Mouse (Mus musculus): Measurements from ENCODE around the gene Srbd1. TPM values are rescaled to one million over a fixed set of nuclear protein-coding genes. Genes with fewer than 3 reads are reported as not detected.

Gene Srbd1
- polyA plus RNA-seq, 1 experiment = 6.1 TPM

- no peaks in the 10 kb centered on the region for H3K79me2 ChIP-seq (ENCODE audit: control insufficient read depth, insufficient read depth)
- TF ChIP-seq SRF (IDR thresholded peaks at IDR 0.05; ENCODE audit: control insufficient read depth, insufficient read length, low read depth) (no peak), POLR2A (IDR thresholded peaks at IDR 0.05; ENCODE audit: insufficient read length, low read depth) (no peak), REST (IDR thresholded peaks at IDR 0.05; ENCODE audit: insufficient read depth, insufficient read length) (no peak), USF1 (IDR thresholded peaks at IDR 0.05; ENCODE audit: low read depth) (no peak), TCF3 (IDR thresholded peaks at IDR 0.05; ENCODE audit: insufficient read length, low read depth) (no peak), MAX (IDR thresholded peaks at IDR 0.05; ENCODE audit: low read depth) (no peak), TCF12 (IDR thresholded peaks at IDR 0.05; ENCODE audit: insufficient read depth, poor library complexity, severe bottlenecking) (no peak), MYOG (IDR thresholded peaks at IDR 0.05; ENCODE audit: control insufficient read depth in 1 of 3, insufficient read depth in 1 of 3, insufficient read length in 2 of 3, low read depth in 2 of 3) (no peak), E2F4 (IDR thresholded peaks at IDR 0.05; ENCODE audit: insufficient read depth) (no peak), POLR2AphosphoS2 (IDR thresholded peaks at IDR 0.05; ENCODE audit: insufficient read length, low read depth) (no peak), CEBPB (IDR thresholded peaks at IDR 0.05; ENCODE audit: insufficient read depth, poor library complexity, severe bottlenecking) (no peak), MYOD1 (IDR thresholded peaks at IDR 0.05; ENCODE audit: control insufficient read depth in 1 of 3, insufficient read length in 2 of 3, low read depth in 2 of 3) (no peak)
- no peaks in the 10 kb centered on the region for H3K36me3 ChIP-seq (ENCODE audit: control insufficient read depth, insufficient read depth)
- H3ac ChIP-seq (ENCODE audit: control insufficient read depth, insufficient read length) = peak overlapping the region; percentile 87
- H3K27me3 ChIP-seq (ENCODE audit: control insufficient read depth, insufficient read depth, insufficient read length) = no peaks in the 10 kb centered on the region
- H3K4me2 ChIP-seq (ENCODE audit: low read depth) = peak overlapping the region; percentile 74
- peak overlapping the region; percentile 96 for H3K4me3 ChIP-seq
These were observed 21.1 kb upstream of the Srbd1 start for GRCm38 (mm10) chr17:86166051-86166566.

GRCm38 (mm10) chr17:86164416-86164815 lies 19.4 kb upstream of the Srbd1 start:
- Histone ChIP-seq H3K36me3 (ENCODE audit: control insufficient read depth, insufficient read depth) (no peaks in the 10 kb centered on the region), H3K4me2 (ENCODE audit: low read depth) (no peak overlapping the region), H3K4me3 (no peak overlapping the region), H3K79me2 (ENCODE audit: control insufficient read depth, insufficient read depth) (no peaks in the 10 kb centered on the region), H3K27me3 (ENCODE audit: control insufficient read depth, insufficient read depth, insufficient read length) (no peaks in the 10 kb centered on the region), H3ac (ENCODE audit: control insufficient read depth, insufficient read length) (no peak overlapping the region)
- TF ChIP-seq REST (IDR thresholded peaks at IDR 0.05; ENCODE audit: insufficient read depth, insufficient read length) (no peak), POLR2AphosphoS2 (IDR thresholded peaks at IDR 0.05; ENCODE audit: insufficient read length, low read depth) (peak; percentile 40), MAX (IDR thresholded peaks at IDR 0.05; ENCODE audit: low read depth) (no peak)

GRCm38 (mm10) chr17:86162672-86163071 lies 17.7 kb upstream of the Srbd1 start:
- Histone ChIP-seq H3ac (ENCODE audit: control insufficient read depth, insufficient read length) (no peak overlapping the region), H3K27me3 (ENCODE audit: control insufficient read depth, insufficient read depth, insufficient read length) (no peaks in the 10 kb centered on the region), H3K4me3 (no peak overlapping the region), H3K4me2 (ENCODE audit: low read depth) (no peak overlapping the region), H3K79me2 (ENCODE audit: control insufficient read depth, insufficient read depth) (no peaks in the 10 kb centered on the region), H3K36me3 (ENCODE audit: control insufficient read depth, insufficient read depth) (no peaks in the 10 kb centered on the region)
- TF ChIP-seq USF1 (IDR thresholded peaks at IDR 0.05; ENCODE audit: low read depth) (no peak), E2F4 (IDR thresholded peaks at IDR 0.05; ENCODE audit: insufficient read depth) (no peak), TCF3 (IDR thresholded peaks at IDR 0.05; ENCODE audit: insufficient read length, low read depth) (no peak), TCF12 (IDR thresholded peaks at IDR 0.05; ENCODE audit: insufficient read depth, poor library complexity, severe bottlenecking) (no peak), MYOG (IDR thresholded peaks at IDR 0.05; ENCODE audit: control insufficient read depth in 1 of 3, insufficient read depth in 1 of 3, insufficient read length in 2 of 3, low read depth in 2 of 3) (no peak), POLR2A (IDR thresholded peaks at IDR 0.05; ENCODE audit: insufficient read length, low read depth) (no peak), MYOD1 (IDR thresholded peaks at IDR 0.05; ENCODE audit: control insufficient read depth in 1 of 3, insufficient read length in 2 of 3, low read depth in 2 of 3) (no peak), MAX (IDR thresholded peaks at IDR 0.05; ENCODE audit: low read depth) (no peak)

GRCm38 (mm10) chr17:86156999-86157398 lies 12.0 kb upstream of the Srbd1 start:
- Histone ChIP-seq H3ac (ENCODE audit: control insufficient read depth, insufficient read length) (no peak overlapping the region), H3K27me3 (ENCODE audit: control insufficient read depth, insufficient read depth, insufficient read length) (peaks cover 4% of the 10 kb centered on the region), H3K36me3 (ENCODE audit: control insufficient read depth, insufficient read depth) (no peaks in the 10 kb centered on the region), H3K79me2 (ENCODE audit: control insufficient read depth, insufficient read depth) (no peaks in the 10 kb centered on the region), H3K4me2 (ENCODE audit: low read depth) (no peak overlapping the region), H3K4me3 (no peak overlapping the region)
- no peak for TF ChIP-seq MAX (IDR thresholded peaks at IDR 0.05; ENCODE audit: low read depth)
- no peak for TF ChIP-seq REST (IDR thresholded peaks at IDR 0.05; ENCODE audit: insufficient read depth, insufficient read length)
- TF ChIP-seq USF1 (IDR thresholded peaks at IDR 0.05; ENCODE audit: low read depth) = no peak
- no peak for TF ChIP-seq MYOG (IDR thresholded peaks at IDR 0.05; ENCODE audit: control insufficient read depth in 1 of 3, insufficient read depth in 1 of 3, insufficient read length in 2 of 3, low read depth in 2 of 3)
- no peak for TF ChIP-seq MYOD1 (IDR thresholded peaks at IDR 0.05; ENCODE audit: control insufficient read depth in 1 of 3, insufficient read length in 2 of 3, low read depth in 2 of 3)
- TF ChIP-seq POLR2AphosphoS2 (IDR thresholded peaks at IDR 0.05; ENCODE audit: insufficient read length, low read depth) = no peak
- no peak for TF ChIP-seq E2F4 (IDR thresholded peaks at IDR 0.05; ENCODE audit: insufficient read depth)

- Histone ChIP-seq H3K4me3 (no peak overlapping the region), H3K36me3 (ENCODE audit: control insufficient read depth, insufficient read depth) (no peaks in the 10 kb centered on the region), H3K4me2 (ENCODE audit: low read depth) (peak overlapping the region; percentile 53), H3K27me3 (ENCODE audit: control insufficient read depth, insufficient read depth, insufficient read length) (peaks cover 2% of the 10 kb centered on the region), H3K79me2 (ENCODE audit: control insufficient read depth, insufficient read depth) (no peaks in the 10 kb centered on the region), H3ac (ENCODE audit: control insufficient read depth, insufficient read length) (no peak overlapping the region)
- TF ChIP-seq REST (IDR thresholded peaks at IDR 0.05; ENCODE audit: insufficient read depth, insufficient read length) (no peak), USF1 (IDR thresholded peaks at IDR 0.05; ENCODE audit: low read depth) (no peak), MAX (IDR thresholded peaks at IDR 0.05; ENCODE audit: low read depth) (peak; percentile 24), SRF (IDR thresholded peaks at IDR 0.05; ENCODE audit: control insufficient read depth, insufficient read length, low read depth) (no peak)
These were observed 5.9 kb upstream of the Srbd1 start for GRCm38 (mm10) chr17:86150867-86151348.
